Mouse (Mus musculus): ENCODE measurements around the gene Sp2. TPM values are rescaled to one million over a fixed set of nuclear protein-coding genes. Genes with fewer than 3 reads are reported as not detected.

Gene Sp2
- polyA plus RNA-seq, 1 experiment from 2014 or later = 14.9 TPM

GRCm38 (mm10) chr11:96928691-96929090 is 54.1 kb downstream of the Sp2 start:
- Histone ChIP-seq H3K4me2 (replicated peaks) (no peak overlapping the region), H3K4me1 (no peaks in the 10 kb centered on the region), H3K9me3 (no peaks in the 10 kb centered on the region), H3K4me3 (no peak overlapping the region), H3K9ac (replicated peaks) (no peak overlapping the region), H3K27me3 (peaks cover 11% of the 10 kb centered on the region), H3K36me3 (no peaks in the 10 kb centered on the region), H3K27ac (replicated peaks) (no peak overlapping the region)
- no peak for ATAC-seq (replicated peaks)
- WGBS = 13% methylated on average over 5 of the region's 5 CpGs

- H3K36me3 ChIP-seq = no peaks in the 10 kb centered on the region
- H3K9me3 ChIP-seq = no peaks in the 10 kb centered on the region
- no peak within 1 kb of the TSS for H3K4me3 ChIP-seq
- H3K27ac ChIP-seq (replicated peaks) = no peak within 1 kb of the TSS
- H3K4me2 ChIP-seq (replicated peaks) = no peak within 1 kb of the TSS
- no peak within 1 kb of the TSS for H3K9ac ChIP-seq (replicated peaks)
- H3K27me3 ChIP-seq = peaks cover 11% of the 10 kb centered on the region
- 58% methylated on average over 2 of the region's 2 CpGs for WGBS
- H3K4me1 ChIP-seq = no peaks in the 10 kb centered on the region
- ATAC-seq (replicated peaks) = no peak
These were observed 54.7 kb downstream of the Sp2 start, which contains the start of gene Prr15l for GRCm38 (mm10) chr11:96928088-96928487. Prr15l (plus strand) TSS chr11:96928104.

GRCm38 (mm10) chr11:96926587-96926986 is 56.2 kb downstream of the Sp2 start:
- H3K9ac ChIP-seq (replicated peaks) = no peak overlapping the region
- ATAC-seq (replicated peaks) = no peak
- H3K4me3 ChIP-seq = no peak overlapping the region
- H3K4me1 ChIP-seq = no peaks in the 10 kb centered on the region
- H3K27ac ChIP-seq (replicated peaks) = no peak overlapping the region
- no peak overlapping the region for H3K4me2 ChIP-seq (replicated peaks)
- 86% methylated on average over 5 of the region's 5 CpGs for WGBS
- H3K36me3 ChIP-seq = no peaks in the 10 kb centered on the region
- peaks cover 11% of the 10 kb centered on the region for H3K27me3 ChIP-seq
- H3K9me3 ChIP-seq = no peaks in the 10 kb centered on the region

GRCm38 (mm10) chr11:96925469-96926148 is 57.1 kb downstream of the Sp2 start:
- H3K9ac ChIP-seq (replicated peaks) = no peak overlapping the region
- H3K9me3 ChIP-seq = no peaks in the 10 kb centered on the region
- H3K4me2 ChIP-seq (replicated peaks) = no peak overlapping the region
- no peak overlapping the region for H3K27ac ChIP-seq (replicated peaks)
- no peak for ATAC-seq (replicated peaks)
- WGBS = 88% methylated on average over 12 of the region's 12 CpGs
- peaks cover 11% of the 10 kb centered on the region for H3K27me3 ChIP-seq
- H3K4me3 ChIP-seq = no peak overlapping the region
- no peaks in the 10 kb centered on the region for H3K36me3 ChIP-seq
- no peaks in the 10 kb centered on the region for H3K4me1 ChIP-seq

GRCm38 (mm10) chr11:96924861-96925260 is 57.9 kb downstream of the Sp2 start:
- Histone ChIP-seq H3K36me3 (no peaks in the 10 kb centered on the region), H3K27me3 (peaks cover 10% of the 10 kb centered on the region), H3K9me3 (no peaks in the 10 kb centered on the region), H3K9ac (replicated peaks) (no peak overlapping the region), H3K4me2 (replicated peaks) (no peak overlapping the region), H3K27ac (replicated peaks) (no peak overlapping the region), H3K4me1 (no peaks in the 10 kb centered on the region), H3K4me3 (no peak overlapping the region)
- ATAC-seq (replicated peaks) = no peak
- 80% methylated on average over 11 of the region's 11 CpGs for WGBS

GRCm38 (mm10) chr11:96919003-96919402 is 63.8 kb downstream of the Sp2 start:
- Histone ChIP-seq H3K4me1 (peaks cover 16% of the 10 kb centered on the region), H3K4me3 (no peak overlapping the region), H3K27ac (replicated peaks) (no peak overlapping the region), H3K9ac (replicated peaks) (no peak overlapping the region), H3K27me3 (no peaks in the 10 kb centered on the region), H3K9me3 (no peaks in the 10 kb centered on the region), H3K36me3 (no peaks in the 10 kb centered on the region), H3K4me2 (replicated peaks) (no peak overlapping the region)
- ATAC-seq (replicated peaks) = no peak
- WGBS = 70% methylated on average over 6 of the region's 6 CpGs

GRCm38 (mm10) chr11:96917415-96917814 is 65.3 kb downstream of the Sp2 start:
- WGBS = 90% methylated on average over 6 of the region's 6 CpGs
- ATAC-seq (replicated peaks) = no peak

GRCm38 (mm10) chr11:96916885-96917396 is 65.8 kb downstream of the Sp2 start:
- H3K9me3 ChIP-seq = no peaks in the 10 kb centered on the region
- peaks cover 3% of the 10 kb centered on the region; the same call in 1 of the 2 replicates for H3K36me3 ChIP-seq
- WGBS = 32% methylated on average over 13 of the region's 13 CpGs
- H3K27me3 ChIP-seq = no peaks in the 10 kb centered on the region
- H3K4me1 ChIP-seq = peaks cover 16% of the 10 kb centered on the region
- peak overlapping the region; percentile 85 for H3K4me3 ChIP-seq
- peak overlapping the region; percentile 35; the same call in 1 of the 2 replicates for H3K9ac ChIP-seq (replicated peaks)
- peak overlapping the region; percentile 43 for H3K4me2 ChIP-seq (replicated peaks)
- ATAC-seq (replicated peaks) = peak; percentile 11; the same call in 1 of the 2 replicates
- H3K27ac ChIP-seq (replicated peaks) = no peak overlapping the region

More at GRCm38 (mm10) chr11:96917415-96917814, 65.3 kb downstream of the Sp2 start:
- peaks cover 16% of the 10 kb centered on the region for H3K4me1 ChIP-seq
- H3K27me3 ChIP-seq = no peaks in the 10 kb centered on the region
- no peak overlapping the region for H3K9ac ChIP-seq (replicated peaks)
- H3K9me3 ChIP-seq = no peaks in the 10 kb centered on the region
- H3K4me3 ChIP-seq = no peak overlapping the region
- no peak overlapping the region for H3K4me2 ChIP-seq (replicated peaks)
- H3K27ac ChIP-seq (replicated peaks) = no peak overlapping the region
- no peaks in the 10 kb centered on the region for H3K36me3 ChIP-seq

- peaks cover 16% of the 10 kb centered on the region for H3K4me1 ChIP-seq
- peak; percentile 98 for ATAC-seq (replicated peaks)
- peak within 1 kb of the TSS; percentile 93 for H3K4me2 ChIP-seq (replicated peaks)
- H3K27ac ChIP-seq (replicated peaks) = peak within 1 kb of the TSS; percentile 85
- WGBS = under 1% methylated on average over 55 of the region's 55 CpGs
- peak within 1 kb of the TSS; percentile 85 for H3K4me3 ChIP-seq
- H3K36me3 ChIP-seq = peaks cover 10% of the 10 kb centered on the region
- H3K9me3 ChIP-seq = no peaks in the 10 kb centered on the region
- H3K9ac ChIP-seq (replicated peaks) = peak within 1 kb of the TSS; percentile 73
- no peaks in the 10 kb centered on the region for H3K27me3 ChIP-seq
These were observed 66.5 kb downstream of the Sp2 start, which contains the start of gene Cdk5rap3 for GRCm38 (mm10) chr11:96916044-96916884. Cdk5rap3 (minus strand) TSS chr11:96916496.

- ATAC-seq (replicated peaks) = no peak
- H3K9ac ChIP-seq (replicated peaks) = no peak overlapping the region
- no peaks in the 10 kb centered on the region for H3K9me3 ChIP-seq
- 86% methylated on average over 11 of the region's 11 CpGs for WGBS
- H3K27me3 ChIP-seq = no peaks in the 10 kb centered on the region
- peaks cover 26% of the 10 kb centered on the region for H3K36me3 ChIP-seq
- H3K27ac ChIP-seq (replicated peaks) = no peak overlapping the region
- no peak overlapping the region for H3K4me2 ChIP-seq (replicated peaks)
- H3K4me1 ChIP-seq = peaks cover 16% of the 10 kb centered on the region
- no peak overlapping the region for H3K4me3 ChIP-seq
These were observed 70.1 kb downstream of the Sp2 start for GRCm38 (mm10) chr11:96912682-96913081.

- Histone ChIP-seq H3K27me3 (no peaks in the 10 kb centered on the region), H3K4me2 (replicated peaks) (no peak overlapping the region), H3K9ac (replicated peaks) (no peak overlapping the region), H3K4me1 (peaks cover 19% of the 10 kb centered on the region), H3K36me3 (peaks cover 27% of the 10 kb centered on the region), H3K27ac (replicated peaks) (no peak overlapping the region), H3K4me3 (no peak overlapping the region), H3K9me3 (no peaks in the 10 kb centered on the region)
- 18% methylated on average over 7 of the region's 7 CpGs for WGBS
- peak; percentile 80 for ATAC-seq (replicated peaks)
These were observed 72.8 kb downstream of the Sp2 start for GRCm38 (mm10) chr11:96910003-96910402.

- no peak overlapping the region for H3K27ac ChIP-seq (replicated peaks)
- H3K9ac ChIP-seq (replicated peaks) = no peak overlapping the region
- no peak for ATAC-seq (replicated peaks)
- peaks cover 27% of the 10 kb centered on the region for H3K36me3 ChIP-seq
- H3K27me3 ChIP-seq = no peaks in the 10 kb centered on the region
- no peaks in the 10 kb centered on the region for H3K9me3 ChIP-seq
- no peak overlapping the region for H3K4me2 ChIP-seq (replicated peaks)
- 93% methylated on average over 12 of the region's 12 CpGs for WGBS
- H3K4me3 ChIP-seq = no peak overlapping the region
- peaks cover 19% of the 10 kb centered on the region for H3K4me1 ChIP-seq
These were observed 74.2 kb downstream of the Sp2 start for GRCm38 (mm10) chr11:96908594-96908993.
